Mouse (Mus musculus): Measurements from ENCODE around the gene Cldn11. TPM values are rescaled to one million over a fixed set of nuclear protein-coding genes. Genes with fewer than 3 reads are reported as not detected.

Gene Cldn11
- total and polyA plus RNA-seq, 2 experiments from 2014 or later = 45.6 to 47.2 TPM

GRCm38 (mm10) chr3:31161336-31161735 lies 11.6 kb downstream of the Cldn11 start:
- Histone ChIP-seq H3K9me3 (ENCODE audit: low read length) (no peaks in the 10 kb centered on the region), H3K4me2 (ENCODE audit: low read depth, low read length, poor library complexity, severe bottlenecking) (no peak overlapping the region), H3K4me3 (ENCODE audit: low read depth, low read length) (no peak overlapping the region), H3K9ac (replicated peaks; ENCODE audit: low read length, poor library complexity, severe bottlenecking) (no peak overlapping the region), H3K27ac (ENCODE audit: low read depth, low read length) (no peak overlapping the region), H3K27me3 (ENCODE audit: insufficient read depth, low read length) (no peaks in the 10 kb centered on the region), H3K36me3 (ENCODE audit: insufficient read depth, low read length) (no peaks in the 10 kb centered on the region), H3K4me1 (ENCODE audit: insufficient read depth, low read length) (no peaks in the 10 kb centered on the region)
- DNase-seq (ENCODE audit: low spot score) (no peak), ATAC-seq (ENCODE audit: low FRiP score) (no peak)
- no peak for TF ChIP-seq CTCF (IDR thresholded peaks at IDR 0.05)
- 34% methylated on average over 6 of the region's 6 CpGs for WGBS

- 96% methylated on average over 14 of the region's 14 CpGs for WGBS
- TF ChIP-seq CTCF (IDR thresholded peaks at IDR 0.05) = no peak
- ATAC-seq (ENCODE audit: low FRiP score) = no peak
Measured at GRCm38 (mm10) chr3:31162860-31163259, 13.1 kb downstream of the Cldn11 start.

GRCm38 (mm10) chr3:31165803-31166202 lies 16.1 kb downstream of the Cldn11 start:
- Histone ChIP-seq H3K9ac (replicated peaks; ENCODE audit: low read length, poor library complexity, severe bottlenecking) (no peak overlapping the region), H3K27ac (ENCODE audit: low read depth, low read length) (0 out of 2 replicates have a peak overlapping the region, but pooled peaks have one; percentile 18), H3K4me2 (ENCODE audit: low read depth, low read length, poor library complexity, severe bottlenecking) (no peak overlapping the region), H3K9me3 (ENCODE audit: low read length) (no peaks in the 10 kb centered on the region), H3K4me3 (ENCODE audit: low read depth, low read length) (no peak overlapping the region), H3K27me3 (ENCODE audit: insufficient read depth, low read length) (no peaks in the 10 kb centered on the region), H3K36me3 (ENCODE audit: insufficient read depth, low read length) (no peaks in the 10 kb centered on the region), H3K4me1 (ENCODE audit: insufficient read depth, low read length) (no peaks in the 10 kb centered on the region)
- ATAC-seq (ENCODE audit: low FRiP score) (peak; percentile 48; the same call in 1 of the 2 replicates), DNase-seq (ENCODE audit: low spot score) (no peak)
- no peak for TF ChIP-seq CTCF (IDR thresholded peaks at IDR 0.05)
- 51% methylated on average over 3 of the region's 3 CpGs for WGBS

More at GRCm38 (mm10) chr3:31162860-31163259, 13.1 kb downstream of the Cldn11 start:
- Histone ChIP-seq H3K9ac (replicated peaks; ENCODE audit: low read length, poor library complexity, severe bottlenecking) (no peak overlapping the region), H3K36me3 (ENCODE audit: insufficient read depth, low read length) (no peaks in the 10 kb centered on the region), H3K4me2 (ENCODE audit: low read depth, low read length, poor library complexity, severe bottlenecking) (no peak overlapping the region), H3K4me1 (ENCODE audit: insufficient read depth, low read length) (no peaks in the 10 kb centered on the region), H3K4me3 (ENCODE audit: low read depth, low read length) (no peak overlapping the region), H3K27me3 (ENCODE audit: insufficient read depth, low read length) (no peaks in the 10 kb centered on the region), H3K9me3 (ENCODE audit: low read length) (no peaks in the 10 kb centered on the region), H3K27ac (ENCODE audit: low read depth, low read length) (no peak overlapping the region)
- DNase-seq (ENCODE audit: low spot score) = no peak

DNA sequence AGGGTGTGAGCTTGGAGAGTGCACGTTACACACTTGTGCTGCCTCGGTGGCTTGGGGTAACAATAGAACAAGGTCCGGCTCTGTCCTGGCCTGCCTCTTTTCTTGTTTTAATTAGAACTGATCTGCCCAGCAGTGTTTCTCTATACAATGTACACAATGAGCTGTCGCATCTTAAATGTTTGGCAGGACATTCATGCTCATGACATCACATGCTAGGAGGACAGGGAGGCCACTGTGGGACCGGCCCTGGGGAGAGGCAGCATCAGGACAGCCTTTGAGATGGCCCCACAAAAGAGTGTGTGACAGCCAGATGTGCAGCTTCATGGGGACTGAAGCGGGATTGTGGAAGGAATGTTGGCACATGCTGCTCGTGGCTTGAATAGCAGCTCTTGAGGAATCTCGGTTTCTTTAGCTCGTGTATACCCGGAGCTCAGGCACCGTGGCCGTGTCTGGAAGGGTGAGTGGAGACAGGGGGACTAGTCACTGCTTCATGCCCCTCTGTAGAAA lies 16.7 kb downstream of the Cldn11 start:
- 0 out of 2 replicates have a peak overlapping the region, but pooled peaks have one; percentile 18 for H3K27ac ChIP-seq (ENCODE audit: low read depth, low read length)
- H3K9me3 ChIP-seq (ENCODE audit: low read length) = no peaks in the 10 kb centered on the region
- no peak overlapping the region for H3K9ac ChIP-seq (replicated peaks; ENCODE audit: low read length, poor library complexity, severe bottlenecking)
- H3K4me2 ChIP-seq (ENCODE audit: low read depth, low read length, poor library complexity, severe bottlenecking) = no peak overlapping the region
- ATAC-seq (ENCODE audit: low FRiP score) (peak; percentile 78), DNase-seq (ENCODE audit: low spot score) (peak; percentile 64)
- 26% methylated on average over 12 of the region's 12 CpGs for WGBS
- TF ChIP-seq CTCF (IDR thresholded peaks at IDR 0.05) = no peak
- no peaks in the 10 kb centered on the region for H3K36me3 ChIP-seq (ENCODE audit: insufficient read depth, low read length)
- no peaks in the 10 kb centered on the region for H3K27me3 ChIP-seq (ENCODE audit: insufficient read depth, low read length)
- no peaks in the 10 kb centered on the region for H3K4me1 ChIP-seq (ENCODE audit: insufficient read depth, low read length)
- no peak overlapping the region for H3K4me3 ChIP-seq (ENCODE audit: low read depth, low read length)

DNA sequence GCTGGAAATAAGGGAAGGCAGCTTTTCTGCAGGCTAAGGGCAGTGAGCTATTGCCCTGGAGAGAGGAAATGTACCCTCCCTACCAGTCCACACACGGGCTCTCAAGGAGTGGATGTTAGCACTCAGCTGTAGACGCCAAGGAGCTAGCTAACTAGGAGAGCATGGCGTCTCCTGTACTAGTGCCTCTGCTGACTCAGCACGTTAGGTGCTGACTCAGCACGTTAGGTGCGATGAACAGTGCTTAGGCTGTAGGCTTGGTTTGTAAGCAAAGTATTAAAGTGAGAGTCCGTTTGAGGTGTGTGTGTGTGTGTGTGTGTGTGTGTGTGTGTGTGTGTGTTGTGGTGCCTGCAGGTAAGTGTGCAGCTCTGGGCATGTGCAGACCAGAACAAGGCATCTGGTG lies 40.6 kb downstream of the Cldn11 start:
- H3K4me3 ChIP-seq (ENCODE audit: low read depth, low read length) = no peak overlapping the region
- DNase-seq (ENCODE audit: low spot score) = no peak
- H3K9ac ChIP-seq (replicated peaks; ENCODE audit: low read length, poor library complexity, severe bottlenecking) = no peak overlapping the region
- no peaks in the 10 kb centered on the region for H3K27me3 ChIP-seq (ENCODE audit: insufficient read depth, low read length)
- no peaks in the 10 kb centered on the region for H3K36me3 ChIP-seq (ENCODE audit: insufficient read depth, low read length)
- no peaks in the 10 kb centered on the region for H3K4me1 ChIP-seq (ENCODE audit: insufficient read depth, low read length)
- TF ChIP-seq CTCF (IDR thresholded peaks at IDR 0.05) = no peak
- 95% methylated on average over 7 of the region's 7 CpGs for WGBS
- no peaks in the 10 kb centered on the region for H3K9me3 ChIP-seq (ENCODE audit: low read length)
- H3K27ac ChIP-seq (ENCODE audit: low read depth, low read length) = no peak overlapping the region
- H3K4me2 ChIP-seq (ENCODE audit: low read depth, low read length, poor library complexity, severe bottlenecking) = no peak overlapping the region
- no peak for ATAC-seq (ENCODE audit: low FRiP score)

DNA sequence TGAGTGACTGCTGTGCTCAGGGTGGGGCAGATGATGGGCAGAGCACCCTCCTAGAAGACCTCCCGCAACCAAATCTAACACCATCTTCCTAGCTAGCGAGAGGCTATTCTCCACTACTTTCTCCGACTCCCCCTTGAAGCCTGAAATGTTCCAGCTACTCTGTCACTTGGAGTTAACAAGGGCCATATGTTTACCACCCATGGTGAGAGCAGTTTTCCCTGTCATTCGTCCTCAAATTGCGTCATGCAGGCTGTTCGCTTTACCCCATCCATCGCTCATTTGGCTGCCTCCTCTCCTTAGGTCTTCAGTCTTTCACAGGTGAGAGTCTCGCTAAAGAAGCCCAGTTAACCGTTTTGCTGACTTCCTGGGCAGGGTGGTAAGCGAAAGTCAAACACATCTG lies 41.7 kb downstream of the Cldn11 start:
- H3K9ac ChIP-seq (replicated peaks; ENCODE audit: low read length, poor library complexity, severe bottlenecking) = no peak overlapping the region
- H3K4me1 ChIP-seq (ENCODE audit: insufficient read depth, low read length) = no peaks in the 10 kb centered on the region
- WGBS = 81% methylated on average over 10 of the region's 10 CpGs
- no peaks in the 10 kb centered on the region for H3K27me3 ChIP-seq (ENCODE audit: insufficient read depth, low read length)
- no peak overlapping the region for H3K4me2 ChIP-seq (ENCODE audit: low read depth, low read length, poor library complexity, severe bottlenecking)
- no peak overlapping the region for H3K4me3 ChIP-seq (ENCODE audit: low read depth, low read length)
- TF ChIP-seq CTCF (IDR thresholded peaks at IDR 0.05) = no peak
- ATAC-seq (ENCODE audit: low FRiP score) (no peak), DNase-seq (ENCODE audit: low spot score) (peak; percentile 23)
- no peaks in the 10 kb centered on the region for H3K36me3 ChIP-seq (ENCODE audit: insufficient read depth, low read length)
- no peak overlapping the region for H3K27ac ChIP-seq (ENCODE audit: low read depth, low read length)
- H3K9me3 ChIP-seq (ENCODE audit: low read length) = no peaks in the 10 kb centered on the region

Measured in midbrain, postnatal 0 days (tissue).